Comparison of ENCODE assay signal across 10 mouse cellular contexts in genomic region chr5:146920314-146921161, GRCm38 (mm10). TPM values are rescaled to one million over a fixed set of nuclear protein-coding genes. Genes with fewer than 3 reads are reported as not detected.
DNase-seq lines count a peak whose midpoint lies in the region; ATAC-seq and TF ChIP-seq lines count a peak whose summit lies in the region.
"Had no signal": no experiment of that assay in that cellular context is flagged by ENCODE, and none has a peak within 500 bp of the region (broad histone marks: within the 10 kb centered on the region; RNA-seq: fewer than 3 reads in every experiment).

No protein-coding gene starts in this region.

- peak overlapping the region; percentile 18 for H3K4me3 ChIP-seq in heart, postnatal 0 days (ENCODE audit: low read depth, low read length)
- H3K4me3 ChIP-seq in embryonic facial prominence, embryonic 13.5 days, result peak overlapping the region; percentile 33
- peak overlapping the region; percentile 18 for H3K4me3 ChIP-seq in intestine, postnatal 0 days (ENCODE audit: low read depth, low read length)

- no peak for ATAC-seq in heart, postnatal 0 days (ENCODE audit: insufficient read depth, low read depth)
- 0 out of 2 replicates have a peak, but pooled peaks have one; percentile 32 for ATAC-seq in embryonic facial prominence, embryonic 13.5 days (ENCODE audit: insufficient number of reproducible peaks, insufficient read depth, low FRiP score, low TSS enrichment, low read depth)
- ATAC-seq in intestine, postnatal 0 days, result peak; percentile 19; the same call in 1 of the 2 replicates

- no peaks in the 10 kb centered on the region for H3K36me3 ChIP-seq in heart, postnatal 0 days (replicated peaks; ENCODE audit: control insufficient read depth, insufficient read depth, low read length)
- no peaks in the 10 kb centered on the region for H3K36me3 ChIP-seq in embryonic facial prominence, embryonic 13.5 days
- no peaks in the 10 kb centered on the region for H3K36me3 ChIP-seq in intestine, postnatal 0 days (ENCODE audit: control insufficient read depth, insufficient read depth)
- H3K36me3 ChIP-seq: G1E had no signal

- no peak for DNase-seq in heart, postnatal 0 days (ENCODE audit: low spot score)
- DNase-seq in heart, postnatal 4 days, result no peak
- peak; percentile 32 for DNase-seq in neural tube, embryonic 10.5 days (ENCODE audit: extremely low spot score, low spot score)
- DNase-seq in gastrocnemius, adult 18-20 months (ENCODE audit: low spot score), result no peak
- DNase-seq in adrenal gland, adult 2 months, result no peak
- no peak for DNase-seq in layer of hippocampus, adult 8-10 months (ENCODE audit: low spot score in 2 of 2)
- DNase-seq: lung, postnatal 10 days had no signal

- peaks cover 7% of the 10 kb centered on the region; the same call in 1 of the 2 replicates for H3K4me1 ChIP-seq in heart, postnatal 0 days (ENCODE audit: control insufficient read depth, insufficient read depth)
- peaks cover 13% of the 10 kb centered on the region for H3K4me1 ChIP-seq in embryonic facial prominence, embryonic 13.5 days
- H3K4me1 ChIP-seq in intestine, postnatal 0 days (replicated peaks; ENCODE audit: control insufficient read depth, insufficient read depth, low read length), result no peaks in the 10 kb centered on the region

- 3% methylated on average over 25 of the region's 27 CpGs for WGBS in heart, postnatal 0 days
- 2% methylated on average over 26 of the region's 27 CpGs for WGBS in embryonic facial prominence, embryonic 13.5 days
- WGBS in intestine, postnatal 0 days, result 7% methylated on average over 23 of the region's 27 CpGs

- no peaks in the 10 kb centered on the region for H3K9me3 ChIP-seq in heart, postnatal 0 days (replicated peaks; ENCODE audit: control insufficient read depth, low read length)
- H3K9me3 ChIP-seq in embryonic facial prominence, embryonic 13.5 days, result no peaks in the 10 kb centered on the region
- no peaks in the 10 kb centered on the region for H3K9me3 ChIP-seq in intestine, postnatal 0 days (ENCODE audit: control insufficient read depth)
- H3K9me3 ChIP-seq: G1E had no signal

- TF ChIP-seq EP300 in heart, postnatal 0 days (IDR thresholded peaks at IDR 0.05; ENCODE audit: low read depth), result no peak

- H3K4me2 ChIP-seq in heart, postnatal 0 days (ENCODE audit: low read depth, low read length), result peak overlapping the region; percentile 50
- peak overlapping the region; percentile 64 for H3K4me2 ChIP-seq in embryonic facial prominence, embryonic 13.5 days
- H3K4me2 ChIP-seq in intestine, postnatal 0 days (replicated peaks; ENCODE audit: low read depth), result peak overlapping the region; percentile 62

- H3K27ac ChIP-seq in heart, postnatal 0 days (ENCODE audit: low read depth), result no peak overlapping the region
- no peak overlapping the region for H3K27ac ChIP-seq in embryonic facial prominence, embryonic 13.5 days
- H3K27ac ChIP-seq in intestine, postnatal 0 days (ENCODE audit: low read depth, low read length), result no peak overlapping the region

- no peak for TF ChIP-seq CTCF in heart, postnatal 0 days (IDR thresholded peaks at IDR 0.05; ENCODE audit: low read depth)
- TF ChIP-seq CTCF in intestine, postnatal 0 days (IDR thresholded peaks at IDR 0.05; ENCODE audit: low read depth), result no peak

- no peak overlapping the region for H3K9ac ChIP-seq in heart, postnatal 0 days (replicated peaks; ENCODE audit: low read depth, low read length)
- peak overlapping the region; percentile 44 for H3K9ac ChIP-seq in embryonic facial prominence, embryonic 13.5 days
- H3K9ac ChIP-seq in intestine, postnatal 0 days (ENCODE audit: low read depth, low read length), result 0 out of 2 replicates have a peak overlapping the region, but pooled peaks have one; percentile 22

- no peaks in the 10 kb centered on the region; the same call in 1 of the 2 replicates for H3K27me3 ChIP-seq in heart, postnatal 0 days (ENCODE audit: control insufficient read depth, insufficient read depth, low read length)
- peaks cover 3% of the 10 kb centered on the region; the same call in 1 of the 2 replicates for H3K27me3 ChIP-seq in embryonic facial prominence, embryonic 13.5 days
- H3K27me3 ChIP-seq in intestine, postnatal 0 days (replicated peaks; ENCODE audit: control insufficient read depth, insufficient read depth, low read length), result no peaks in the 10 kb centered on the region

RNA-seq across cellular contexts. Expression of gene Gtf3a, which starts 27.9 kb away (rescaled TPM):
- total RNA-seq in heart, postnatal 0 days (2014; rRNA removed; ENCODE audit: low replicate concordance), result 41.8 and 52.4 TPM in 2 replicates
- polyA plus RNA-seq in heart, postnatal 0 days (2015; fragmentation: Nextera tagmentation; extraction: Ambion mirVana), result 57.4 and 57.6 TPM in 2 replicates
- 10 to 100 TPM; 29.2 to 29.5 TPM for total RNA-seq in heart, postnatal 4 days (2021)
- polyA plus RNA-seq in embryonic facial prominence, embryonic 13.5 days (2015; fragmentation: Nextera tagmentation; extraction: Ambion mirVana), result 114 and 117 TPM in 2 replicates
- polyA plus RNA-seq in intestine, postnatal 0 days (2015; fragmentation: Nextera tagmentation; extraction: Ambion mirVana), result 64.9 and 66.6 TPM in 2 replicates
- total RNA-seq in gastrocnemius, adult 18-20 months (2021), result 10 to 100 TPM; 26.4 to 27.9 TPM
- 10 to 100 TPM; 30.1 to 30.4 TPM for total RNA-seq in adrenal gland, adult 2 months (2021)
- 47.9 and 51.0 TPM in 2 replicates for polyA plus RNA-seq in adrenal gland, adult 2 months (2012; rRNA removed)
- total RNA-seq in layer of hippocampus, adult 8-10 months (2022), result 10 to 100 TPM; 20.9 to 24.1 (median 22.4) TPM

RNA-seq across cellular contexts. Expression of gene Mtif3, which starts 43.1 kb away (rescaled TPM):
- 4.2 and 4.3 TPM in 2 replicates for total RNA-seq in heart, postnatal 0 days (2014; rRNA removed; ENCODE audit: low replicate concordance)
- 21.2 and 26.6 TPM in 2 replicates for polyA plus RNA-seq in heart, postnatal 0 days (2015; fragmentation: Nextera tagmentation; extraction: Ambion mirVana)
- 10 to 100 TPM; 13.3 to 15.7 TPM for total RNA-seq in heart, postnatal 4 days (2021)
- 28.5 and 31.4 TPM in 2 replicates for polyA plus RNA-seq in embryonic facial prominence, embryonic 13.5 days (2015; fragmentation: Nextera tagmentation; extraction: Ambion mirVana)
- polyA plus RNA-seq in intestine, postnatal 0 days (2015; fragmentation: Nextera tagmentation; extraction: Ambion mirVana), result 29.9 and 32.3 TPM in 2 replicates
- total RNA-seq in gastrocnemius, adult 18-20 months (2021), result 10 to 100 TPM; 22.1 to 24.3 TPM
- total RNA-seq in adrenal gland, adult 2 months (2021), result 10 to 100 TPM; 29.0 to 39.8 TPM
- polyA plus RNA-seq in adrenal gland, adult 2 months (2012; rRNA removed), result 8.6 and 9.5 TPM in 2 replicates
- total RNA-seq in layer of hippocampus, adult 8-10 months (2022), result 10 to 100 TPM; 17.7 to 20.4 (median 20.0) TPM
